Mouse (Mus musculus) frontal cortex, postnatal 10 days (tissue): ENCODE measurements around the gene Slc44a3.
"Not testable (repeated sequence)": the region's sequence is repeated elsewhere in the genome, so short reads cannot be mapped to it uniquely, and the experiment has no call there.

Experiments used
- DNase-seq, 2 experiments: peaks; one replicate each; pipeline ENCODE4 v3.0.0; 2022; ENCODE audit warnings: low spot score in 2 of 2, mixed read lengths in 1 of 2

Gene Slc44a3

GRCm38 (mm10) chr3:121552723-121553122, 20.5 kb upstream of the Slc44a3 start:
- DNase-seq, result no peak

GRCm38 (mm10) chr3:121550370-121550769, 18.2 kb upstream of the Slc44a3 start:
- DNase-seq, result peak in 1 of 2 experiments; percentile 27

GRCm38 (mm10) chr3:121547851-121548624, 15.8 kb upstream of the Slc44a3 start:
- DNase-seq, result no peak

- no peak for DNase-seq
Measured at GRCm38 (mm10) chr3:121540621-121541020, 8.4 kb upstream of the Slc44a3 start.

GRCm38 (mm10) chr3:121539871-121540431, 7.7 kb upstream of the Slc44a3 start:
- no peak for DNase-seq

GRCm38 (mm10) chr3:121538847-121539246, 6.6 kb upstream of the Slc44a3 start:
- not testable (repeated sequence) for DNase-seq

GRCm38 (mm10) chr3:121537996-121538395, 5.8 kb upstream of the Slc44a3 start:
- DNase-seq, result no peak

GRCm38 (mm10) chr3:121536803-121537202, 4.6 kb upstream of the Slc44a3 start:
- no peak for DNase-seq

GRCm38 (mm10) chr3:121535813-121536504, 3.8 kb upstream of the Slc44a3 start:
- DNase-seq, result no peak

GRCm38 (mm10) chr3:121531370-121532148, 645 bp downstream of the Slc44a3 start:
- DNase-seq, result no peak

- DNase-seq, result no peak
Measured at GRCm38 (mm10) chr3:121530546-121531258, 1.5 kb downstream of the Slc44a3 start.

GRCm38 (mm10) chr3:121526096-121527093, 5.8 kb downstream of the Slc44a3 start:
- DNase-seq, result no peak

- DNase-seq, result no peak
Measured at GRCm38 (mm10) chr3:121521633-121522125, 10.5 kb downstream of the Slc44a3 start.

GRCm38 (mm10) chr3:121521123-121521522, 11.1 kb downstream of the Slc44a3 start:
- DNase-seq, result no peak

- no peak for DNase-seq
Measured at GRCm38 (mm10) chr3:121517030-121517429, 15.2 kb downstream of the Slc44a3 start.

- DNase-seq, result no peak
Measured at GRCm38 (mm10) chr3:121509141-121509540, 23.1 kb downstream of the Slc44a3 start.

GRCm38 (mm10) chr3:121507678-121508077, 24.5 kb downstream of the Slc44a3 start:
- no peak for DNase-seq

GRCm38 (mm10) chr3:121506756-121507155, 25.4 kb downstream of the Slc44a3 start:
- DNase-seq, result no peak

- DNase-seq, result no peak
Measured at GRCm38 (mm10) chr3:121506175-121506574, 26.0 kb downstream of the Slc44a3 start.
